14 mouse cellular contexts compared by ENCODE assay signal in genomic region chr3:131801551-131801950, GRCm38 (mm10).
"Had no signal": no experiment of that assay in that cellular context is flagged by ENCODE, and none has a peak within 500 bp of the region (broad histone marks: within the 10 kb centered on the region; RNA-seq: fewer than 3 reads in every experiment).

No protein-coding gene starts in this region.

- H3K36me3 ChIP-seq: lung, embryonic 15.5 days; midbrain, embryonic 13.5 days; midbrain, embryonic 15.5 days; neural tube, embryonic 12.5 days had no signal

- H3K9ac ChIP-seq: liver, postnatal 0 days; lung, embryonic 15.5 days; midbrain, embryonic 13.5 days; midbrain, embryonic 15.5 days; neural tube, embryonic 12.5 days had no signal

- DNase-seq: liver, postnatal 0 days; lung, adult 2 months; lung, postnatal 14 days; lung, postnatal 36 days; right cerebral cortex, postnatal 14 days; thymus, adult 18-20 months; thymus, postnatal 14 days; thymus, postnatal 36 days had no signal

- H3K4me1 ChIP-seq: lung, embryonic 15.5 days; megakaryocyte, embryonic 14.5 days; midbrain, embryonic 13.5 days; midbrain, embryonic 15.5 days; neural tube, embryonic 12.5 days had no signal

- H3K4me3 ChIP-seq: lung, embryonic 15.5 days; megakaryocyte, embryonic 14.5 days; midbrain, embryonic 13.5 days; midbrain, embryonic 15.5 days; neural tube, embryonic 12.5 days had no signal

- H3K27ac ChIP-seq: lung, embryonic 15.5 days; macrophage; midbrain, embryonic 13.5 days; midbrain, embryonic 15.5 days; neural tube, embryonic 12.5 days had no signal

- H3K27me3 ChIP-seq: lung, embryonic 15.5 days; megakaryocyte, embryonic 14.5 days; midbrain, embryonic 13.5 days; midbrain, embryonic 15.5 days; neural tube, embryonic 12.5 days had no signal

- H3K9me3 ChIP-seq: lung, embryonic 15.5 days; megakaryocyte, embryonic 14.5 days; midbrain, embryonic 13.5 days; midbrain, embryonic 15.5 days; neural tube, embryonic 12.5 days had no signal
